Mouse (Mus musculus) gastrocnemius, postnatal 25 days (tissue): ENCODE data around the gene Eif3b. TPM values are rescaled to one million over a fixed set of nuclear protein-coding genes. Genes with fewer than 3 reads are reported as not detected.

Experiments used
- DNase-seq: peaks from one replicate; pipeline ENCODE4 v3.0.0; 2022
- long read RNA-seq, 2 experiments: library from polyadenylated mRNA; stranded (forward); transcript quantifications; one replicate each; pipeline ENCODE4 v2.0.0; 2021
- total RNA-seq, 2 experiments: library from RNA; stranded (reverse); gene quantifications; 1 replicate in 1 of 2; 2 replicates in 1 of 2; pipeline ENCODE4 v1.2.3; 2021

The Eif3b gene
- total RNA-seq: 10 to 100 TPM; 76.8 to 79.2 TPM
- long read RNA-seq, experiment 1, transcript Eif3b-201 (19 exons, 2,945 nt): major isoform, 79 of 124 reads
- long read RNA-seq, experiment 1, partial matches to known transcripts: 41 of 124 reads
- long read RNA-seq, experiment 1, other reads (novel, unspliced or antisense): 4 of 124 reads
- long read RNA-seq, experiment 2, transcript Eif3b-201 (19 exons, 2,945 nt): major isoform, 151 of 190 reads
- long read RNA-seq, experiment 2, partial matches to known transcripts: 30 of 190 reads
- long read RNA-seq, experiment 2, other reads (novel, unspliced or antisense): 9 of 190 reads

- peak; percentile 87 for DNase-seq
These were observed at the start of gene Eif3b for GRCm38 (mm10) chr5:140418489-140419441. Eif3b (plus strand) TSS chr5:140419328.

GRCm38 (mm10) chr5:140369466-140369865 is 49.7 kb upstream of the Eif3b start:
- no peak for DNase-seq

- no peak for DNase-seq
These were observed 48.5 kb upstream of the Eif3b start for GRCm38 (mm10) chr5:140370446-140371254.

- no peak for DNase-seq
These were observed 47.5 kb upstream of the Eif3b start for GRCm38 (mm10) chr5:140371671-140372070.

- no peak for DNase-seq
These were observed 45.4 kb upstream of the Eif3b start for GRCm38 (mm10) chr5:140373711-140374110.

GRCm38 (mm10) chr5:140374226-140374625 is 44.9 kb upstream of the Eif3b start:
- DNase-seq: no peak

GRCm38 (mm10) chr5:140375249-140375829 is 43.8 kb upstream of the Eif3b start:
- no peak for DNase-seq

- DNase-seq: no peak
These were observed 40.8 kb upstream of the Eif3b start for GRCm38 (mm10) chr5:140378121-140378853.

- DNase-seq: no peak
These were observed 39.8 kb upstream of the Eif3b start for GRCm38 (mm10) chr5:140379299-140379698.

- no peak for DNase-seq
These were observed 38.0 kb upstream of the Eif3b start for GRCm38 (mm10) chr5:140381156-140381555.

- no peak for DNase-seq
These were observed 36.4 kb upstream of the Eif3b start for GRCm38 (mm10) chr5:140382688-140383087.

GRCm38 (mm10) chr5:140383559-140383958 is 35.6 kb upstream of the Eif3b start:
- no peak for DNase-seq

GRCm38 (mm10) chr5:140384462-140384861 is 34.7 kb upstream of the Eif3b start:
- DNase-seq: no peak

GRCm38 (mm10) chr5:140387236-140387635 is 31.9 kb upstream of the Eif3b start:
- no peak for DNase-seq

GRCm38 (mm10) chr5:140387816-140388510 is 31.2 kb upstream of the Eif3b start:
- no peak for DNase-seq

- DNase-seq: peak; percentile 95
These were observed 30.2 kb upstream of the Eif3b start, which contains the start of gene Snx8 for GRCm38 (mm10) chr5:140388588-140389576. Snx8 (minus strand) TSS chr5:140389262.

- DNase-seq: no peak
These were observed 29.5 kb upstream of the Eif3b start for GRCm38 (mm10) chr5:140389647-140390046.

- DNase-seq: no peak
These were observed 27.7 kb upstream of the Eif3b start for GRCm38 (mm10) chr5:140391435-140391834.

- no peak for DNase-seq
These were observed 27.1 kb upstream of the Eif3b start for GRCm38 (mm10) chr5:140391981-140392380.
